Mouse (Mus musculus) lung, embryonic 15.5 days (tissue): ENCODE measurements around the gene Tmem151a. TPM values are rescaled to one million over a fixed set of nuclear protein-coding genes. Genes with fewer than 3 reads are reported as not detected.
A peak's percentile ranks its signal among the peaks of the same experiment; 100 is the strongest.

Source experiments
- ATAC-seq: fragments of 200-750 bp; cut with Nextera tagmentation; 2 replicates; pipeline ENCODE4 v1.8.0; 2017; ENCODE audit warnings: moderate number of reproducible peaks, borderline replicate concordance; ENCODE audit not compliant: low FRiP score, low TSS enrichment; ENCODE audit errors: extremely low read depth
- H3K27ac ChIP-seq: fragments of 300-500 bp; sonication (generic); 2 replicates; pipeline ENCODE4 v1.5.1; 2015; ENCODE audit warnings: moderate library complexity, mild to moderate bottlenecking, inconsistent platforms
- H3K27me3 ChIP-seq: fragments of 300-500 bp; sonication (generic); 2 replicates; pipeline ENCODE4 v1.6.1; 2015; ENCODE audit warnings: inconsistent platforms
- H3K36me3 ChIP-seq: fragments of 300-500 bp; sonication (generic); 2 replicates; pipeline ENCODE4 v1.6.1; 2015; ENCODE audit warnings: inconsistent platforms
- H3K4me1 ChIP-seq: fragments of 300-500 bp; sonication (generic); 2 replicates; pipeline ENCODE4 v1.6.1; 2015; ENCODE audit warnings: inconsistent platforms
- H3K4me2 ChIP-seq: fragments of 300-500 bp; sonication (generic); 2 replicates; pipeline ENCODE4 v1.6.1; 2015; ENCODE audit warnings: inconsistent platforms, mild to moderate bottlenecking, moderate library complexity
- H3K4me3 ChIP-seq: fragments of 300-500 bp; sonication (generic); 2 replicates; pipeline ENCODE4 v1.5.1; 2015; ENCODE audit warnings: mild to moderate bottlenecking, inconsistent platforms
- H3K9ac ChIP-seq: fragments of 300-500 bp; sonication (generic); 2 replicates; pipeline ENCODE4 v1.6.1; 2015; ENCODE audit warnings: inconsistent platforms
- H3K9me3 ChIP-seq: fragments of 300-500 bp; sonication (generic); 2 replicates; pipeline ENCODE4 v1.6.1; 2016; ENCODE audit warnings: inconsistent platforms
- WGBS: fragments of 180-500 bp; shearing (Covaris S2); methylation state at CpG from one replicate; pipeline ENCODE4 v1.1.7; 2015; 5-methylcytosine and 5-hydroxymethylcytosine counted together
- polyA plus RNA-seq: library from polyadenylated mRNA; unstranded; fragments of >200 nt; fragmentation: Nextera tagmentation; extraction: Ambion mirVana; gene quantifications from 2 replicates; pipeline ENCODE4 v1.2.1, GENCODE M21; 2015

The Tmem151a gene
- polyA plus RNA-seq, 1 experiment from 2014 or later = 4.6 TPM

GRCm38 (mm10) chr19:5050047-5050905 lies 35.1 kb downstream of the Tmem151a start, which contains the start of gene Rin1:
Rin1 (plus strand) TSS chr19:5050481.
- WGBS = 17% methylated on average over 13 of the region's 14 CpGs
- Histone ChIP-seq H3K27ac (peak within 1 kb of the TSS; percentile 35; the same call in 1 of the 2 replicates), H3K4me1 (peaks cover 26% of the 10 kb centered on the region), H3K27me3 (peaks cover 15% of the 10 kb centered on the region), H3K36me3 (peaks cover 24% of the 10 kb centered on the region), H3K9ac (peak within 1 kb of the TSS; percentile 24; the same call in 1 of the 2 replicates), H3K4me2 (peak within 1 kb of the TSS; percentile 55), H3K4me3 (peak within 1 kb of the TSS; percentile 35), H3K9me3 (no peaks in the 10 kb centered on the region)
- ATAC-seq = peak; percentile 60

GRCm38 (mm10) chr19:5049325-5049724 lies 36.0 kb downstream of the Tmem151a start:
- H3K9me3 ChIP-seq = no peaks in the 10 kb centered on the region
- ATAC-seq = no peak
- 76% methylated on average over 6 of the region's 6 CpGs for WGBS
- peaks cover 26% of the 10 kb centered on the region for H3K4me1 ChIP-seq
- H3K27me3 ChIP-seq = peaks cover 15% of the 10 kb centered on the region
- H3K27ac ChIP-seq = no peak overlapping the region
- H3K4me3 ChIP-seq = no peak overlapping the region
- no peak overlapping the region for H3K9ac ChIP-seq
- no peak overlapping the region for H3K4me2 ChIP-seq
- H3K36me3 ChIP-seq = peaks cover 27% of the 10 kb centered on the region

- ATAC-seq = no peak
- no peak overlapping the region for H3K4me2 ChIP-seq
- H3K4me3 ChIP-seq = no peak overlapping the region
- WGBS = 85% methylated on average over 14 of the region's 14 CpGs
- H3K36me3 ChIP-seq = peaks cover 27% of the 10 kb centered on the region
- H3K27me3 ChIP-seq = peaks cover 15% of the 10 kb centered on the region
- no peak overlapping the region for H3K27ac ChIP-seq
- H3K9ac ChIP-seq = no peak overlapping the region
- peaks cover 26% of the 10 kb centered on the region for H3K4me1 ChIP-seq
- H3K9me3 ChIP-seq = no peaks in the 10 kb centered on the region
Measured at GRCm38 (mm10) chr19:5048138-5049056, 36.9 kb downstream of the Tmem151a start.

GRCm38 (mm10) chr19:5045531-5045930 lies 39.8 kb downstream of the Tmem151a start:
- WGBS = 75% methylated on average over 4 of the region's 4 CpGs
- Histone ChIP-seq H3K4me3 (no peak overlapping the region), H3K27ac (no peak overlapping the region), H3K27me3 (no peaks in the 10 kb centered on the region), H3K4me1 (peaks cover 24% of the 10 kb centered on the region), H3K4me2 (no peak overlapping the region), H3K9ac (no peak overlapping the region), H3K36me3 (peaks cover 27% of the 10 kb centered on the region), H3K9me3 (no peaks in the 10 kb centered on the region)
- no peak for ATAC-seq

GRCm38 (mm10) chr19:5041588-5041987 lies 43.7 kb downstream of the Tmem151a start:
- Histone ChIP-seq H3K4me1 (peaks cover 39% of the 10 kb centered on the region), H3K27me3 (no peaks in the 10 kb centered on the region), H3K9me3 (no peaks in the 10 kb centered on the region), H3K9ac (peak overlapping the region; percentile 68), H3K4me2 (peak overlapping the region; percentile 95), H3K4me3 (peak overlapping the region; percentile 76), H3K36me3 (peaks cover 9% of the 10 kb centered on the region), H3K27ac (peak overlapping the region; percentile 43)
- ATAC-seq = no peak
- WGBS = 3% methylated on average over 16 of the region's 16 CpGs

- Histone ChIP-seq H3K4me3 (peak within 1 kb of the TSS; percentile 76), H3K4me1 (peaks cover 39% of the 10 kb centered on the region), H3K4me2 (peak within 1 kb of the TSS; percentile 95), H3K36me3 (peaks cover 5% of the 10 kb centered on the region; the same call in 1 of the 2 replicates), H3K27me3 (no peaks in the 10 kb centered on the region), H3K27ac (peak within 1 kb of the TSS; percentile 43), H3K9me3 (no peaks in the 10 kb centered on the region), H3K9ac (peak within 1 kb of the TSS; percentile 68)
- ATAC-seq = peak; percentile 71; the same call in 1 of the 2 replicates
- WGBS = 3% methylated on average over 40 of the region's 40 CpGs
Measured at GRCm38 (mm10) chr19:5040862-5041523, 44.3 kb downstream of the Tmem151a start, which contains the start of gene Brms1. Brms1 (plus strand) TSS chr19:5041354.

GRCm38 (mm10) chr19:5039301-5040114 lies 45.8 kb downstream of the Tmem151a start:
- Histone ChIP-seq H3K4me3 (peak overlapping the region; percentile 76), H3K9ac (peak overlapping the region; percentile 84), H3K27ac (peak overlapping the region; percentile 65), H3K4me2 (peak overlapping the region; percentile 95), H3K27me3 (no peaks in the 10 kb centered on the region), H3K36me3 (no peaks in the 10 kb centered on the region; the same call in 1 of the 2 replicates), H3K4me1 (peaks cover 39% of the 10 kb centered on the region), H3K9me3 (no peaks in the 10 kb centered on the region)
- ATAC-seq = no peak
- 9% methylated on average over 41 of the region's 41 CpGs for WGBS

GRCm38 (mm10) chr19:5038709-5039156 lies 46.6 kb downstream of the Tmem151a start, which contains the start of the genes B4gat1 and AC124502.3:
B4gat1 (plus strand) TSS chr19:5038826.
AC124502.3 (plus strand) TSS chr19:5038891.
- ATAC-seq = peak; percentile 88

GRCm38 (mm10) chr19:5037678-5038571 lies 47.4 kb downstream of the Tmem151a start:
- H3K4me3 ChIP-seq = peak overlapping the region; percentile 76
- H3K36me3 ChIP-seq = no peaks in the 10 kb centered on the region
- peak overlapping the region; percentile 79 for H3K27ac ChIP-seq
- no peaks in the 10 kb centered on the region for H3K27me3 ChIP-seq
- peak overlapping the region; percentile 84 for H3K9ac ChIP-seq
- peak overlapping the region; percentile 95 for H3K4me2 ChIP-seq
- H3K9me3 ChIP-seq = no peaks in the 10 kb centered on the region
- peaks cover 39% of the 10 kb centered on the region for H3K4me1 ChIP-seq
- 2% methylated on average over 32 of the region's 32 CpGs for WGBS
- ATAC-seq = peak; percentile 45; the same call in 1 of the 2 replicates

More at GRCm38 (mm10) chr19:5038709-5039156, 46.6 kb downstream of the Tmem151a start, which contains the start of the genes B4gat1 and AC124502.3:
- under 1% methylated on average over 43 of the region's 44 CpGs for WGBS
- Histone ChIP-seq H3K36me3 (no peaks in the 10 kb centered on the region), H3K9me3 (no peaks in the 10 kb centered on the region), H3K4me2 (peak within 1 kb of the TSS; percentile 95), H3K4me3 (peak within 1 kb of the TSS; percentile 76), H3K4me1 (peaks cover 39% of the 10 kb centered on the region), H3K27me3 (no peaks in the 10 kb centered on the region), H3K9ac (peak within 1 kb of the TSS; percentile 84), H3K27ac (peak within 1 kb of the TSS; percentile 79)
